Mouse (Mus musculus) hindbrain, embryonic 13.5 days (tissue): ENCODE results near the gene Sorl1. TPM values are rescaled to one million over a fixed set of nuclear protein-coding genes. Genes with fewer than 3 reads are reported as not detected.

Experiments used
- polyA plus RNA-seq: library from polyadenylated mRNA; unstranded; fragments of >200 nt; fragmentation: Nextera tagmentation; extraction: Ambion mirVana; gene quantifications from 2 replicates; pipeline ENCODE4 v1.2.1, GENCODE M21; 2015

Gene Sorl1
- polyA plus RNA-seq, 1 experiment from 2014 or later: 12.8 TPM

Other genes starting within 250 kb of the Sorl1 start
- 63.0 and 72.2 TPM in 2 replicates for gene Sc5d, start 140.0 kb upstream of the Sorl1 start, polyA plus RNA-seq